Mouse (Mus musculus): ENCODE data around the gene Snx29.

Snx29 gene

GRCm38 (mm10) chr16:11690097-11690496 is 367.4 kb downstream of the Snx29 start:
- no peak for DNase-seq (ENCODE audit: low read depth)

- peak; percentile 7 for DNase-seq (ENCODE audit: low read depth)
Measured at GRCm38 (mm10) chr16:11690756-11691155, 368.0 kb downstream of the Snx29 start.

GRCm38 (mm10) chr16:11691487-11692200 is 368.9 kb downstream of the Snx29 start:
- DNase-seq (ENCODE audit: low read depth) = no peak

GRCm38 (mm10) chr16:11692744-11693143 is 370.0 kb downstream of the Snx29 start:
- DNase-seq (ENCODE audit: low read depth) = no peak

GRCm38 (mm10) chr16:11694386-11694785 is 371.7 kb downstream of the Snx29 start:
- no peak for DNase-seq (ENCODE audit: low read depth)

GRCm38 (mm10) chr16:11696767-11697166 is 374.1 kb downstream of the Snx29 start:
- DNase-seq (ENCODE audit: low read depth) = no peak

GRCm38 (mm10) chr16:11697710-11698357 is 375.1 kb downstream of the Snx29 start:
- DNase-seq (ENCODE audit: low read depth) = peak; percentile 12

- DNase-seq (ENCODE audit: low read depth) = no peak
Measured at GRCm38 (mm10) chr16:11701579-11701978, 378.9 kb downstream of the Snx29 start.

GRCm38 (mm10) chr16:11704096-11704495 is 381.4 kb downstream of the Snx29 start:
- no peak for DNase-seq (ENCODE audit: low read depth)

GRCm38 (mm10) chr16:11705456-11705855 is 382.7 kb downstream of the Snx29 start:
- no peak for DNase-seq (ENCODE audit: low read depth)

GRCm38 (mm10) chr16:11708097-11708496 is 385.4 kb downstream of the Snx29 start:
- DNase-seq (ENCODE audit: low read depth) = no peak

GRCm38 (mm10) chr16:11709382-11709781 is 386.7 kb downstream of the Snx29 start:
- DNase-seq (ENCODE audit: low read depth) = no peak

- no peak for DNase-seq (ENCODE audit: low read depth)
Measured at GRCm38 (mm10) chr16:11709999-11710667, 387.4 kb downstream of the Snx29 start.

- no peak for DNase-seq (ENCODE audit: low read depth)
Measured at GRCm38 (mm10) chr16:11713265-11713865, 390.7 kb downstream of the Snx29 start.

- no peak for DNase-seq (ENCODE audit: low read depth)
Measured at GRCm38 (mm10) chr16:11716932-11717331, 394.2 kb downstream of the Snx29 start.

- no peak for DNase-seq (ENCODE audit: low read depth)
Measured at GRCm38 (mm10) chr16:11725901-11726300, 403.2 kb downstream of the Snx29 start.

- no peak for DNase-seq (ENCODE audit: low read depth)
Measured at GRCm38 (mm10) chr16:11727331-11727730, 404.6 kb downstream of the Snx29 start.

- DNase-seq (ENCODE audit: low read depth) = no peak
Measured at GRCm38 (mm10) chr16:11728131-11728530, 405.4 kb downstream of the Snx29 start.

- no peak for DNase-seq (ENCODE audit: low read depth)
Measured at GRCm38 (mm10) chr16:11728627-11729026, 405.9 kb downstream of the Snx29 start.

GRCm38 (mm10) chr16:11729111-11729510 is 406.4 kb downstream of the Snx29 start:
- no peak for DNase-seq (ENCODE audit: low read depth)

GRCm38 (mm10) chr16:11729815-11730214 is 407.1 kb downstream of the Snx29 start:
- DNase-seq (ENCODE audit: low read depth) = no peak

- peak; percentile 33 for DNase-seq (ENCODE audit: low read depth)
Measured at GRCm38 (mm10) chr16:11731014-11731535, 408.4 kb downstream of the Snx29 start.

Data from fibroblast of lung, adult 2 months (primary cell).